Mouse (Mus musculus) thymus, adult 2 months (tissue): ENCODE results near the gene Sla2.

Experiments used
- CTCF ChIP-seq: fragments of 200-500 bp; IDR thresholded peaks from 2 replicates; pipeline ENCODE4 v1.5.1; 2012; ENCODE audit warnings: mild to moderate bottlenecking, control low read depth, low read length, moderate library complexity, borderline replicate concordance; ENCODE audit not compliant: control insufficient read depth, poor library complexity, insufficient read depth; ENCODE audit errors: extremely low read depth
- POLR2A ChIP-seq: fragments of 200-500 bp; IDR thresholded peaks from 2 replicates; pipeline ENCODE4 v1.6.1; 2012; ENCODE audit warnings: mild to moderate bottlenecking, low read length, control low read depth, moderate library complexity; ENCODE audit not compliant: control insufficient read depth, poor library complexity, insufficient read depth; ENCODE audit errors: extremely low read depth

DNA sequence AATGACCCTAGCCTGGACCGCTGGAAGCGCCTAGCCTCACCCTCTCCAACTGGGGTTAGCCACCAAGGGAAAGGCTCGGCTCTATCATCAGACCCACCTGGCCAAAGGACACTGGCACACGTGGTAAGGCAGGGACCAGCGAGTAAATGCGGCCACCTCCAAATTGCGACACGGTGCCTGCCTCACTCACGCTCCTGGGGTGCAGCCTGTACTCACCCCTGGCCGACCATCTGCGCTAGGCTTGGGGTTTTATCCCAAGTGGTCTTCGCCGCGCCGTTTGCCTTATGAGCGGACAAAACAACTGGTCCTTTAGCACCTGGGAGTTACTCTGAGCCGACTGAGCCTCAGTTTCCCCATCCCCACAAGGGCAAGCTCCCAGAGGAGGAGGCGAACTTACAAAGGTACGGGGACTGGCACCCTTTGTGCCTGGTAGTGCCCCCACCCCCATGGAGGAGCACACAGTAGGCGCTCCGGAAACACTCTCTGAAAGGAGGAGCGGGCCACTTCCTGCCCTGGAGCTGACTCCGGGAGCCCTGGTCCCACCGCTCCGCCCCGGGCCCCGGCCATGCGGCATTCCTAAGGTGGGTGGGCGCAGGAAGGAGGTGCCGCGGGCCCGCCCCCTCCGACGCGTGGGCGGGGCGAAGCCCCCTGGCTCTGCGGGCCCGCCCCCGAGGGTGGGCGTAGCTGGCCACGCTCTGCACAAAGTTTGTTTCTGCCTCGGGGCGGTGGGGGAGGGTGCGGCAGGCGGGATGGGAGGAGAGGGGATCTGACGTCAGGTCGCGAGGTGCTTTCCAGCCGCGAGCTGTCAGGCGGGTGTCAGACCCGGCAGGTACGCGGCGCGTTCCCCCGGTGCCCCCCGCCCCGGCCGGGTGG lies 47.4 kb downstream of the Sla2 start, which contains the start of gene Tgif2:
- TF ChIP-seq CTCF (0 out of 2 replicates have a peak, but pooled peaks have one; percentile 65), POLR2A (0 out of 2 replicates have a peak, but pooled peaks have one; percentile 16)
